Mouse (Mus musculus) CH12.LX (cell line): ENCODE results near the gene 1110002E22Rik. TPM values are rescaled to one million over a fixed set of nuclear protein-coding genes. Genes with fewer than 3 reads are reported as not detected.

ENCODE experiments used
- DNase-seq: peaks from one replicate; pipeline ENCODE4 v3.0.0-alpha.2; 2013; ENCODE audit errors: extremely low read depth
- H3K27ac ChIP-seq: 2 replicates; pipeline ENCODE4 v1.5.1; 2012; ENCODE audit warnings: low read depth, mild to moderate bottlenecking, control low read depth, moderate library complexity; ENCODE audit not compliant: insufficient read depth
- H3K27me3 ChIP-seq: replicated peaks from 2 replicates; pipeline ENCODE3; 2012; ENCODE audit warnings: inconsistent platforms
- H3K36me3 ChIP-seq, 2 experiments: replicated peaks in 1 of 2; 2 replicates each; pipeline versions ENCODE3 to v1.6.1; 2012; ENCODE audit warnings: inconsistent platforms in 1 of 2, low read length in 1 of 2, mild to moderate bottlenecking in 1 of 2, mixed read lengths in 1 of 2, moderate library complexity in 1 of 2; ENCODE audit not compliant: control insufficient read depth in 1 of 2, insufficient read depth in 1 of 2
- H3K4me1 ChIP-seq, 2 experiments: 2 replicates each; pipeline ENCODE4 v1.6.1; 2012; ENCODE audit warnings: inconsistent platforms in 1 of 2, moderate library complexity in 1 of 2; ENCODE audit not compliant: insufficient read depth in 2 of 2, control insufficient read depth in 1 of 2
- H3K4me2 ChIP-seq: 2 replicates; pipeline ENCODE4 v1.6.1; 2012; ENCODE audit warnings: low read depth, mild to moderate bottlenecking, control low read depth; ENCODE audit not compliant: poor library complexity, insufficient read depth, severe bottlenecking
- H3K4me3 ChIP-seq, 3 experiments: fragments of 150-350 bp in 1 of 3; sonication (generic) in 1 of 3; replicated peaks in 1 of 3; 2 replicates each; pipeline versions ENCODE3 to v1.5.1; 2011 to 2012; ENCODE audit warnings: low read depth in 2 of 3, low read length in 2 of 3, mild to moderate bottlenecking in 2 of 3, moderate library complexity in 2 of 3, control low read depth in 1 of 3, improper control_type of control experiment in 1 of 3, inconsistent platforms in 1 of 3, mixed read lengths in 1 of 3; ENCODE audit not compliant: poor library complexity in 1 of 3
- H3K79me2 ChIP-seq: replicated peaks from 2 replicates; pipeline ENCODE4 v1.6.1; 2012; ENCODE audit warnings: mild to moderate bottlenecking, moderate library complexity; ENCODE audit not compliant: control insufficient read depth, poor library complexity, insufficient read depth, severe bottlenecking; ENCODE audit errors: extremely low read depth
- H3K9ac ChIP-seq: 2 replicates; pipeline ENCODE4 v1.6.1; 2012; ENCODE audit warnings: low read depth, mild to moderate bottlenecking, control low read depth, moderate library complexity; ENCODE audit not compliant: insufficient read depth
- H3K9me3 ChIP-seq: replicated peaks from 2 replicates; pipeline ENCODE3; 2012; ENCODE audit warnings: low read length, inconsistent platforms, mixed read lengths
- BHLHE40 ChIP-seq: IDR thresholded peaks from 2 replicates; pipeline ENCODE4 v1.6.1; 2011; ENCODE audit warnings: mild to moderate bottlenecking, low read depth, low read length, improper control_type of control experiment
- CHD2 ChIP-seq: IDR thresholded peaks from 2 replicates; pipeline ENCODE4 v1.6.1; 2011; ENCODE audit warnings: low read length, improper control_type of control experiment
- E2F4 ChIP-seq: IDR thresholded peaks from 2 replicates; pipeline ENCODE4 v1.6.1; 2011; ENCODE audit warnings: low read depth, low read length, improper control_type of control experiment; ENCODE audit not compliant: insufficient replicate concordance
- ELF1 ChIP-seq: IDR thresholded peaks from 2 replicates; pipeline ENCODE4 v1.6.1; 2014; ENCODE audit warnings: low read depth, mild to moderate bottlenecking, inconsistent platforms, low read length, improper control_type of control experiment
- EP300 ChIP-seq: IDR thresholded peaks from 2 replicates; pipeline ENCODE4 v1.6.1; 2011; ENCODE audit warnings: low read length, improper control_type of control experiment
- IRF4 ChIP-seq: IDR thresholded peaks from 2 replicates; pipeline ENCODE4 v1.6.1; 2014; ENCODE audit warnings: low read depth, mild to moderate bottlenecking, inconsistent platforms, low read length, improper control_type of control experiment
- JUN ChIP-seq: IDR thresholded peaks from 2 replicates; pipeline ENCODE4 v1.6.1; 2011; ENCODE audit warnings: low read depth, mild to moderate bottlenecking, low read length, improper control_type of control experiment, moderate library complexity; ENCODE audit not compliant: insufficient read depth
- MAFK ChIP-seq: IDR thresholded peaks from 2 replicates; pipeline ENCODE4 v1.6.1; 2011; ENCODE audit warnings: low read length, improper control_type of control experiment; ENCODE audit not compliant: insufficient replicate concordance
- MYC ChIP-seq: IDR thresholded peaks from 2 replicates; pipeline ENCODE4 v1.6.1; 2011; ENCODE audit warnings: low read depth, mild to moderate bottlenecking, improper control_type of control experiment, low read length
- NELFE ChIP-seq: IDR thresholded peaks from 2 replicates; pipeline ENCODE4 v1.6.1; 2011; ENCODE audit warnings: low read depth, low read length, improper control_type of control experiment
- NRF1 ChIP-seq: IDR thresholded peaks from 2 replicates; pipeline ENCODE4 v1.6.1; 2014; ENCODE audit warnings: low read depth, mild to moderate bottlenecking, inconsistent platforms, low read length, improper control_type of control experiment, moderate library complexity
- PAX5 ChIP-seq: IDR thresholded peaks from 2 replicates; pipeline ENCODE4 v1.6.1; 2012; ENCODE audit warnings: low read length, inconsistent platforms, mixed read lengths
- POLR2A ChIP-seq: IDR thresholded peaks from 2 replicates; pipeline ENCODE4 v1.6.1; 2011; ENCODE audit warnings: low read depth, mild to moderate bottlenecking, improper control_type of control experiment, low read length
- POLR2AphosphoS2 ChIP-seq: IDR thresholded peaks from 2 replicates; pipeline ENCODE4 v1.6.1; 2011; ENCODE audit warnings: low read depth, low read length, improper control_type of control experiment
- RAD21 ChIP-seq: IDR thresholded peaks from 2 replicates; pipeline ENCODE4 v1.6.1; 2011; ENCODE audit warnings: low read depth, mild to moderate bottlenecking, low read length, improper control_type of control experiment, moderate library complexity
- SMC3 ChIP-seq: IDR thresholded peaks from 2 replicates; pipeline ENCODE4 v1.6.1; 2011; ENCODE audit warnings: low read depth, low read length, improper control_type of control experiment
- TBP ChIP-seq: conservative IDR thresholded peaks from 2 replicates; pipeline ENCODE4 v1.6.1; 2011; ENCODE audit warnings: low read depth, low read length, improper control_type of control experiment
- TCF12 ChIP-seq: IDR thresholded peaks from 2 replicates; pipeline ENCODE4 v1.6.1; 2014; ENCODE audit warnings: low read depth, mild to moderate bottlenecking, inconsistent platforms, low read length, improper control_type of control experiment
- USF1 ChIP-seq: IDR thresholded peaks from 2 replicates; pipeline ENCODE4 v1.6.1; 2014; ENCODE audit warnings: low read depth, mild to moderate bottlenecking, inconsistent platforms, low read length, improper control_type of control experiment
- USF2 ChIP-seq: conservative IDR thresholded peaks from 2 replicates; pipeline ENCODE4 v1.6.1; 2011; ENCODE audit warnings: low read depth, low read length, improper control_type of control experiment
- ZC3H11A ChIP-seq: IDR thresholded peaks from 2 replicates; pipeline ENCODE4 v1.6.1; 2012; ENCODE audit warnings: low read depth, mild to moderate bottlenecking, inconsistent platforms, low read length, improper control_type of control experiment
- ZNF384 ChIP-seq: IDR thresholded peaks from 2 replicates; pipeline ENCODE4 v1.6.1; 2012; ENCODE audit warnings: low read depth, low read length, improper control_type of control experiment, inconsistent platforms
- dilution Hi-C: fragments of 300-500 bp; cut with MboI; formaldehyde crosslinking; loops from 2 replicates; pipeline ENCODE4 v1.14.3; 2020; ENCODE audit warnings: low sequenced_read_pairs; ENCODE audit not compliant: extremely low pct_unique_long_range_greater_than_20kb, extremely low pct_ligation_motif_present
- in situ Hi-C: fragments of 300-500 bp; cut with MboI; formaldehyde crosslinking; loops from 3 replicates; pipeline ENCODE4 v1.14.3; 2019; ENCODE audit warnings: low sequenced_read_pairs, low pct_ligation_motif_present, low pct_unique_long_range_greater_than_20kb, mixed read lengths
- polyA plus RNA-seq: library from polyadenylated mRNA; unstranded; fragments of >175 nt; gene quantifications from 2 replicates; pipeline ENCODE4 v1.2.1, GENCODE M21; 2012; ENCODE audit warnings: low read depth; ENCODE audit not compliant: insufficient read length
- total RNA-seq, 2 experiments: library from RNA; depleted of rRNA; stranded (reverse); fragments of 300-350 nt in 1 of 2; fragments of >200 nt in 1 of 2; gene quantifications; 2 replicates each; pipeline ENCODE4 v1.2.3; 2012 to 2014

1110002E22Rik gene
- total and polyA plus RNA-seq, 3 experiments, result 0.66 to 2.3 (median 2.0) TPM

DNA sequence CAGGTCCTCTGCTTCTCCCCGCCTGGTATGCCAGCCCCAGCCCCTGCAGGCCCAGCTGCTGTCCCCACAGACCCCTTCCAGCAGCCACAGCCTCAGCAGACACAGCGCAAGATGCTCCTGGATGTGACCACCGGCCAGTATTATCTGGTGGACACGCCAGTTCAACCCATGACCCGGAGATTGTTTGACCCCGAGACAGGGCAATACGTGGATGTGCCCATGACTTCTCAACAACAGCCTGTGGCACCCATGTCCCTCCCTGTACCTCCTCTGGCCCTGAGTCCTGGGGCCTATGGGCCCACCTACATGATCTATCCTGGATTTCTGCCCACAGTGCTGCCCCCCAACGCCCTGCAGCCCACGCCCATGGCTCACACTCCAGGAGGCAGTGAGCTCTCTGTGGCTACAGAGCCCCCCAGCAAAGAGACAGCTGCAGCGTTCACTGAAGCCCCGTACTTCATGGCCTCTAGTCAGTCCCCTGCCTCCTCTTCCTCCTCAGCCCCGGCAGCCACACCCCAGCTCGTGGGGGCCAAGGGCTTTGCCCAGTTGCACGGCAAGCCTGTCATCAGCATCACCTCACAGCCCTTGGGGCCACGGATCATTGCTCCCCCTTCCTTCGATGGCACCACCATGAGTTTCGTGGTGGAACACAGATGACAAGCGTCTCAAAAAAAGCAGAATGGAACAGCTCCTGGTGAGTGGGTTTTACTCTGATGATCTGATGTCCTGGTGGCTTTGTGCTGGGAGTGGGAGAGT lies 5.1 kb downstream of the 1110002E22Rik start:
- no peak overlapping the region for H3K4me3 ChIP-seq
- peaks cover 26% of the 10 kb centered on the region in 2 experiments for H3K4me1 ChIP-seq
- in situ Hi-C loops (loop anchor here (5.0 kb wide), 2 partner anchors 62 to 68 kb away; no protein-coding TSS in a partner anchor), dilution Hi-C loops (no loop called here)
- H3K9me3 ChIP-seq, result peaks cover 2% of the 10 kb centered on the region
- H3K4me2 ChIP-seq, result no peak overlapping the region
- H3K79me2 ChIP-seq, result no peaks in the 10 kb centered on the region
- peak; percentile 41 for DNase-seq
- peaks cover 0 to 2% of the 10 kb centered on the region in 2 experiments for H3K36me3 ChIP-seq
- no peak overlapping the region for H3K27ac ChIP-seq
- H3K27me3 ChIP-seq, result peaks cover 20% of the 10 kb centered on the region
- no peak for TF ChIP-seq BHLHE40
- no peak for TF ChIP-seq ZC3H11A
- TF ChIP-seq JUN, result no peak
- TF ChIP-seq POLR2A, result no peak
- TF ChIP-seq MAFK, result no peak
- no peak for TF ChIP-seq USF2
- TF ChIP-seq TCF12, result no peak
- TF ChIP-seq ZNF384, result no peak
- no peak for TF ChIP-seq CHD2
- TF ChIP-seq MYC, result no peak
- no peak for TF ChIP-seq SMC3
- TF ChIP-seq RAD21, result no peak; the same call in 1 of the 2 replicates
- no peak for TF ChIP-seq E2F4
- TF ChIP-seq TBP, result no peak
- TF ChIP-seq EP300, result no peak
- no peak for TF ChIP-seq PAX5
- no peak for TF ChIP-seq ELF1
- TF ChIP-seq IRF4, result no peak
- no peak overlapping the region for H3K9ac ChIP-seq

DNA sequence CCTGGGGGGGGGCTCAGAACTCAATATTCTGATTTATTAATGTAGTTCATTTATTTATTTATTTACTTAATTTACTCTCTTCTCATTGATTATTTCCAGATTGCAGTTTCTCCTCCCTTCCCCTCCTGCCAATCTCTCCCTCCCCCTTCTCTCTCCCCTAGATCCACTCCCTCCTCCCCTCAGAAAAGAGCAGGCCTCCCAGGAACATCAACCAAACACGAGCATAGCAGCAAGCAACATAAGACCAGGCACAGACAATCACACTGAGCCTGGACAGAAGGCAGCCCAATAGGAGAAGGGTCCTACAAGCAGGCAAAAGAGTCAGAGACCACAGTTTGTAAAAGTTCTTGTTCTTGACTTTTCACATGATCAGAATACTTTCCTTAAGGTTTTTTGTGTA lies 6.2 kb downstream of the 1110002E22Rik start:
- Histone ChIP-seq H3K27me3 (peaks cover 9% of the 10 kb centered on the region), H3K4me3 (no peak overlapping the region), H3K27ac (no peak overlapping the region), H3K9ac (no peak overlapping the region), H3K4me1 (peaks cover 15 to 20% of the 10 kb centered on the region in 2 experiments), H3K36me3 (peaks cover 0 to 2% of the 10 kb centered on the region in 2 experiments), H3K9me3 (peaks cover 2% of the 10 kb centered on the region), H3K79me2 (no peaks in the 10 kb centered on the region), H3K4me2 (no peak overlapping the region)
- no peak for DNase-seq
- in situ Hi-C loops, result no loop called here
- dilution Hi-C loops, result no loop called here
- TF ChIP-seq POLR2AphosphoS2, result no peak
- TF ChIP-seq POLR2A, result no peak
- no peak for TF ChIP-seq PAX5
- no peak for TF ChIP-seq NRF1
- TF ChIP-seq USF1, result no peak
- TF ChIP-seq ELF1, result no peak
- TF ChIP-seq NELFE, result no peak
